Mouse (Mus musculus): ENCODE measurements at regions not wholly inside any gene's neighbourhood (a gene's known extent, or its start where the extent isn't known, plus 50 kb on each side); places are given as distances from the start of the nearest gene placed in this dataset.
A peak's percentile ranks its signal among the peaks of the same experiment; 100 is the strongest.

- Histone ChIP-seq H3K36me3 (no peaks in the 10 kb centered on the region), H3K27ac (no peak overlapping the region), H3K27me3 (replicated peaks) (no peaks in the 10 kb centered on the region), H3K9me3 (no peaks in the 10 kb centered on the region), H3K4me3 (replicated peaks) (no peak overlapping the region), H3K4me2 (no peak overlapping the region), H3K4me1 (0 out of 2 replicates have a peak, but pooled peaks cover 3% of the 10 kb centered on the region), H3K9ac (no peak overlapping the region)
- 67% methylated on average over 9 of the region's 9 CpGs for WGBS
- ATAC-seq (ENCODE audit: insufficient read depth, low FRiP score, low read depth) = no peak
These were observed 129.0 kb downstream of the Hmg20a start for GRCm38 (mm10) chr9:56547291-56547977.

- Histone ChIP-seq H3K4me1 (0 out of 2 replicates have a peak, but pooled peaks cover 17% of the 10 kb centered on the region), H3K4me3 (replicated peaks) (no peak overlapping the region), H3K4me2 (no peak overlapping the region), H3K9ac (no peak overlapping the region), H3K9me3 (no peaks in the 10 kb centered on the region), H3K36me3 (no peaks in the 10 kb centered on the region), H3K27ac (no peak overlapping the region), H3K27me3 (replicated peaks) (no peaks in the 10 kb centered on the region)
- ATAC-seq (ENCODE audit: insufficient read depth, low FRiP score, low read depth) = no peak
- WGBS = 51% methylated on average over 8 of the region's 8 CpGs
These were observed 131.4 kb downstream of the Hmg20a start for GRCm38 (mm10) chr9:56549774-56550173.

GRCm38 (mm10) chr9:56550178-56550577 is 131.8 kb downstream of the Hmg20a start:
- no peaks in the 10 kb centered on the region for H3K27me3 ChIP-seq (replicated peaks)
- no peak overlapping the region for H3K4me3 ChIP-seq (replicated peaks)
- no peak overlapping the region for H3K9ac ChIP-seq
- WGBS = 46% methylated on average over 4 of the region's 4 CpGs
- no peak overlapping the region for H3K27ac ChIP-seq
- no peak overlapping the region for H3K4me2 ChIP-seq
- no peaks in the 10 kb centered on the region for H3K36me3 ChIP-seq
- H3K9me3 ChIP-seq = no peaks in the 10 kb centered on the region
- 0 out of 2 replicates have a peak, but pooled peaks cover 17% of the 10 kb centered on the region for H3K4me1 ChIP-seq
- no peak for ATAC-seq (ENCODE audit: insufficient read depth, low FRiP score, low read depth)

- 0 out of 2 replicates have a peak, but pooled peaks cover 17% of the 10 kb centered on the region for H3K4me1 ChIP-seq
- no peak overlapping the region for H3K4me2 ChIP-seq
- H3K9me3 ChIP-seq = no peaks in the 10 kb centered on the region
- WGBS = 67% methylated on average over 11 of the region's 11 CpGs
- H3K27ac ChIP-seq = no peak overlapping the region
- H3K4me3 ChIP-seq (replicated peaks) = no peak overlapping the region
- no peaks in the 10 kb centered on the region for H3K36me3 ChIP-seq
- no peak for ATAC-seq (ENCODE audit: insufficient read depth, low FRiP score, low read depth)
- H3K27me3 ChIP-seq (replicated peaks) = no peaks in the 10 kb centered on the region
- H3K9ac ChIP-seq = no peak overlapping the region
These were observed 133.2 kb downstream of the Hmg20a start for GRCm38 (mm10) chr9:56551376-56552186.

GRCm38 (mm10) chr9:56552187-56552686 is 133.8 kb downstream of the Hmg20a start:
- Histone ChIP-seq H3K4me1 (0 out of 2 replicates have a peak, but pooled peaks cover 17% of the 10 kb centered on the region), H3K27ac (no peak overlapping the region), H3K9me3 (no peaks in the 10 kb centered on the region), H3K9ac (no peak overlapping the region), H3K4me2 (no peak overlapping the region), H3K36me3 (no peaks in the 10 kb centered on the region), H3K27me3 (replicated peaks) (no peaks in the 10 kb centered on the region), H3K4me3 (replicated peaks) (no peak overlapping the region)
- ATAC-seq (ENCODE audit: insufficient read depth, low FRiP score, low read depth) = no peak
- WGBS = 66% methylated on average over 6 of the region's 6 CpGs

- WGBS = 11% methylated on average over 1 of the region's 1 CpGs
- H3K27me3 ChIP-seq (replicated peaks) = no peaks in the 10 kb centered on the region
- no peak overlapping the region for H3K27ac ChIP-seq
- no peak overlapping the region for H3K4me3 ChIP-seq (replicated peaks)
- no peaks in the 10 kb centered on the region for H3K36me3 ChIP-seq
- 0 out of 2 replicates have a peak, but pooled peaks cover 17% of the 10 kb centered on the region for H3K4me1 ChIP-seq
- peak; percentile 70; the same call in 1 of the 2 replicates for ATAC-seq (ENCODE audit: insufficient read depth, low FRiP score, low read depth)
- H3K9ac ChIP-seq = no peak overlapping the region
- H3K4me2 ChIP-seq = peak overlapping the region; percentile 13; the same call in 1 of the 2 replicates
- no peaks in the 10 kb centered on the region for H3K9me3 ChIP-seq
These were observed 134.4 kb downstream of the Hmg20a start for GRCm38 (mm10) chr9:56552766-56553165.

- no peak for ATAC-seq (ENCODE audit: insufficient read depth, low FRiP score, low read depth)
- 0 out of 2 replicates have a peak, but pooled peaks cover 17% of the 10 kb centered on the region for H3K4me1 ChIP-seq
- H3K9me3 ChIP-seq = no peaks in the 10 kb centered on the region
- no peak overlapping the region for H3K4me2 ChIP-seq
- WGBS = 72% methylated on average over 13 of the region's 13 CpGs
- no peaks in the 10 kb centered on the region for H3K36me3 ChIP-seq
- no peak overlapping the region for H3K4me3 ChIP-seq (replicated peaks)
- no peak overlapping the region for H3K27ac ChIP-seq
- H3K9ac ChIP-seq = no peak overlapping the region
- no peaks in the 10 kb centered on the region for H3K27me3 ChIP-seq (replicated peaks)
These were observed 135.2 kb downstream of the Hmg20a start for GRCm38 (mm10) chr9:56553626-56554025.

- no peaks in the 10 kb centered on the region for H3K36me3 ChIP-seq
- H3K4me1 ChIP-seq = 0 out of 2 replicates have a peak, but pooled peaks cover 17% of the 10 kb centered on the region
- no peaks in the 10 kb centered on the region for H3K27me3 ChIP-seq (replicated peaks)
- no peaks in the 10 kb centered on the region for H3K9me3 ChIP-seq
- peak; percentile 16; the same call in 1 of the 2 replicates for ATAC-seq (ENCODE audit: insufficient read depth, low FRiP score, low read depth)
- H3K4me2 ChIP-seq = no peak overlapping the region
- H3K27ac ChIP-seq = no peak overlapping the region
- 42% methylated on average over 6 of the region's 6 CpGs for WGBS
- no peak overlapping the region for H3K9ac ChIP-seq
- H3K4me3 ChIP-seq (replicated peaks) = no peak overlapping the region
These were observed 135.7 kb downstream of the Hmg20a start for GRCm38 (mm10) chr9:56554096-56554495.

GRCm38 (mm10) chr9:56559618-56560144 is 141.3 kb downstream of the Hmg20a start:
- WGBS = 45% methylated on average over 2 of the region's 2 CpGs

GRCm38 (mm10) chr9:56562440-56562839 is 144.0 kb downstream of the Hmg20a start:
- Histone ChIP-seq H3K9ac (no peak overlapping the region), H3K36me3 (no peaks in the 10 kb centered on the region), H3K27me3 (replicated peaks) (no peaks in the 10 kb centered on the region), H3K4me2 (no peak overlapping the region), H3K4me1 (0 out of 2 replicates have a peak, but pooled peaks cover 6% of the 10 kb centered on the region), H3K4me3 (replicated peaks) (no peak overlapping the region), H3K9me3 (no peaks in the 10 kb centered on the region), H3K27ac (no peak overlapping the region)
- WGBS = 63% methylated on average over 7 of the region's 7 CpGs
- no peak for ATAC-seq (ENCODE audit: insufficient read depth, low FRiP score, low read depth)

More at GRCm38 (mm10) chr9:56559618-56560144, 141.3 kb downstream of the Hmg20a start:
- H3K36me3 ChIP-seq = no peaks in the 10 kb centered on the region
- no peak overlapping the region for H3K4me2 ChIP-seq
- no peak overlapping the region for H3K9ac ChIP-seq
- no peak overlapping the region for H3K4me3 ChIP-seq (replicated peaks)
- no peak overlapping the region for H3K27ac ChIP-seq
- H3K4me1 ChIP-seq = 0 out of 2 replicates have a peak, but pooled peaks cover 6% of the 10 kb centered on the region
- no peaks in the 10 kb centered on the region for H3K9me3 ChIP-seq
- no peaks in the 10 kb centered on the region for H3K27me3 ChIP-seq (replicated peaks)
- no peak for ATAC-seq (ENCODE audit: insufficient read depth, low FRiP score, low read depth)

GRCm38 (mm10) chr9:56564048-56564737 is 145.8 kb downstream of the Hmg20a start:
- Histone ChIP-seq H3K27ac (no peak overlapping the region), H3K4me3 (replicated peaks) (no peak overlapping the region), H3K4me1 (0 out of 2 replicates have a peak, but pooled peaks cover 6% of the 10 kb centered on the region), H3K9me3 (no peaks in the 10 kb centered on the region), H3K4me2 (no peak overlapping the region), H3K9ac (no peak overlapping the region), H3K36me3 (no peaks in the 10 kb centered on the region), H3K27me3 (replicated peaks) (no peaks in the 10 kb centered on the region)
- no peak for ATAC-seq (ENCODE audit: insufficient read depth, low FRiP score, low read depth)
- 24% methylated on average over 11 of the region's 11 CpGs for WGBS
